Mouse (Mus musculus) thymus, postnatal 14 days (tissue): ENCODE measurements around the gene Vwa5b2.

ENCODE experiments used
- DNase-seq: peaks from one replicate; pipeline ENCODE4 v3.0.0; 2021

Gene Vwa5b2

GRCm38 (mm10) chr16:20611357-20612227, 22.3 kb downstream of the Vwa5b2 start, which contains the start of the genes Eef1akmt4, Gm49333 and Alg3:
Gene Eef1akmt4, plus strand, starts transcription at chr16:20611593.
Gene Gm49333, plus strand, starts transcription at chr16:20611610.
Gene Alg3, minus strand, starts transcription at chr16:20611735.
- peak; percentile 85 for DNase-seq

DNA sequence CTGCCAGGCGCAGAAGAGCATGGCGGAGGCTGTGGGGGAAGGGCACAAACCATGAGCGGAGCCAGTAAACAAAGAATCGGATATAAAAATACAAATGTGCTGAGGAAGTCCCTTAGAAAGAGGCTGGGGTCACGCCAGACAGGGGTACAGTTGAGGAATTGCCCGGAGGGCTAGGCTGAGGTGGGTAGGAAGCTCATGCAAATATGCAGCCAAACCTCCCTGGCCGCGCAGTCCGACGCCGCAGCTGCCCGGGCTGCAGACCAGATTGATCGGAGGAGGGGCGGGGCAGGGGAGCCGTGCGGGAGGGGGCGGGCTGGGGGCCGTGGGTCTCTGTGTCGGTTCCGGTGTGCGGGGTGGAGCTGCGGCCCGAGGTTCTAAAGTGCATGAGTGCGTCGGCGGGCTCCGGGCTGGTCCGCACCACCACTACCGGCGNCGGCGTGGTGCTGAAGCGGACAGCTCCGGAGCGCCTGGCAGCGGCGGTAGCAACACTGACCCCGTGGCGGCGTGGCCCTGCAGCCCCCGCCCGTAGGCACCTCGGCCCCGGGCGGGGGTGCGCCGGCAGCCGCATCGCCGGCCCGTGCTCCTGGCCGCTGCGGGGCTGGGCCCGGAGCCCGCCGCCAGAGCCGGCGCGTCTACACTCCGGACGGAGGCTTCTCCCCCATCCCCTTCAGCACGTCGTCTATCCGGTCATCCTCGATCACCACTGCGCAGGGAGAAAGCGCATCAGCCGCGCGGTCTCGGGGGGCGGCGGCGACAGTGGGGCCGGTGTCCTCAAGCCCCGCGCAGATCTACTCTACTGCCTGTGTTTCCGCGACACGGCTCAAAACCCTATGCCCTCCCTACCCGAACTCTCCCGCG, 30.5 kb downstream of the Vwa5b2 start:
- DNase-seq, result peak; percentile 11

DNA sequence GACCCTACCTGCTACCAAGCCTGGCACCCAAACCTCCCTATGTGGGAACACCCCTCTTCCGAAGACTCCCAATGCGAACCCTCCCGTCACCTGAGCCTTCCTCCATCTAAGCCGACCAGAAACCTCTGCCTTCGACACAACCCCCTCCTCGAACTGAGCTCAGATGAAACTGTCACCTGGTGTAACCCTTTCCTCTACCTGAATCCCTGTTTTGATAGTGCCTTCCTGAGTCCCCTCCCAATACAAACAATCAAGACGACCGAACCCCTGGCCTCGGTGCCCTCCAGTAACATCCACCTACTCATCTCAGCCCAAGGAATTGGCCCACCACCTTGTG, 31.1 kb downstream of the Vwa5b2 start:
- DNase-seq, result no peak

DNA sequence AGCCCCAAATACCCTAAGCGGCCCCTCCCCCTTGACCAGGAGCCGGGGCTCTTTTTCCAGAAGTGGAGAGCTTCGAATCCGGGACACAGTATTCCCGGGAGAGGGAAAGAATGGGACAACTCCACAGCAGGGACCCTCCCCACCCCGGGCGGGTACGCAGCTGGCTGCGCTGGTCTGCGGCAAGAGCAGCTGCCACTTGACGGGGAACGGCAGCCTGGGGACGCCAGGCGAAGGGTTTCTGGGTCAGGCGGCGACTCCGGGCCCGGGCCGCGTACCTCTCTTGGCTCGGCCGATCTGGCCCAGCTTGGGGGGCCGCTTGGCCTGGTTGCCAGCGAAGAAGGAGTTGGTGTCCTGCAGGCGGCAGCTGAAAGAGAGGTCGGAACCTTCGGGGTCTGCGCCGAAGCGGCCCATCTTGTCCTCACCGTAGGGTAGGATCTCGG, 31.5 kb downstream of the Vwa5b2 start:
- no peak for DNase-seq

GRCm38 (mm10) chr16:20621191-20621990, 32.1 kb downstream of the Vwa5b2 start, which contains the start of gene Camk2n2:
Gene Camk2n2, minus strand, starts transcription at chr16:20621287.
- DNase-seq, result peak; percentile 59

DNA sequence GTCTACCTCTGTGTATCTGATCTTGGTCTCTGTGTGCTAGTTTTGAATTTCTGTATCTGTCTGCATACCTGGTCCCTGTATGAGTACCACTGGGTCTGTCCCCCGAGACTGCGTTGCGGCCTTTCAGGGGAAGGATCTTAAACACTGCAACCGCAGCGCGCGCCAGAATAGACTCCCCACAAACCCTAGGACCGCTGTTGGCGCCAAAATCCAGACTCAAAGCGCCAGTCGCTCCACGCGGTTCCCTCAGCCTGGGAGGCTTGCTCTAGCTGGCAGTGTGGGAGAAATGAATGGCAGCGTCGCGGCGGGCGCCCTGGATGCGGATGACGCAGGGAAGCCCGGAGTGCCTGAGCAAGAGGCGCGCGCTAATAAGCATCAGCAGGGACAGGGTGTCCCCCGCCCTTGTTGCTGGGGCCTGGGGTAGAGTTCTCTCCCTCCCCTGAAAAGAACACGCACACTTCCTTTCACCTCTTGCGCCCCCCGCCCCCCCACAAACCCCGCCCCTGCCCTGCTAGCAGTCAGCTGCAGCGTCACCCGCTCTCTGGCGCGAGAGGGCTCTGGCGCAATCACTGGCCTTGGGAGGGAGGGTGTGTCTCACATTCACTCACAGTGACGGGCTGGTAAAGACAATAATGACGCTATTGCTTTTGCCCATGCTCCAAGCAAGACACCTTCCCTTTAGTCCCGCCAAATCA, 32.9 kb downstream of the Vwa5b2 start:
- DNase-seq, result peak; percentile 32

DNA sequence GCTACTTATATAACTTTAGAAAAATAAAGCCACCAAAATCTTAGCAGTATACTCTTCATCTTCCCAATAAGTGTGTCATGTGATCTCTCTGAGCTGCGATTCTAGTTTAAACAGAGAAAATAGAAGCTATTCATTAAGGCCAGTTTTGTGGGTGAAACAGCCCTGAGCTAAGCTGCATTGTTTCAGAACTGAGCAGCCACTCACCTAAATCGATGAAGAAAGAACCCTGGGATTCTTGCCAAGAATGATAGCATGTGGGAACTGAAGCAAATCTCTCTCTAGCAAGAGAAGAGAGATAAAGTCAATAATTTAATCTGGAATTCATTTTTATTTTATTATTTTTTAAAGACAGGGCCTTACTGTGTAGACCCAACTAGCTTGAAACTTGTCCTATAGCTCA, 33.9 kb downstream of the Vwa5b2 start:
- no peak for DNase-seq

GRCm38 (mm10) chr16:20628871-20629391, 39.7 kb downstream of the Vwa5b2 start:
- no peak for DNase-seq

DNA sequence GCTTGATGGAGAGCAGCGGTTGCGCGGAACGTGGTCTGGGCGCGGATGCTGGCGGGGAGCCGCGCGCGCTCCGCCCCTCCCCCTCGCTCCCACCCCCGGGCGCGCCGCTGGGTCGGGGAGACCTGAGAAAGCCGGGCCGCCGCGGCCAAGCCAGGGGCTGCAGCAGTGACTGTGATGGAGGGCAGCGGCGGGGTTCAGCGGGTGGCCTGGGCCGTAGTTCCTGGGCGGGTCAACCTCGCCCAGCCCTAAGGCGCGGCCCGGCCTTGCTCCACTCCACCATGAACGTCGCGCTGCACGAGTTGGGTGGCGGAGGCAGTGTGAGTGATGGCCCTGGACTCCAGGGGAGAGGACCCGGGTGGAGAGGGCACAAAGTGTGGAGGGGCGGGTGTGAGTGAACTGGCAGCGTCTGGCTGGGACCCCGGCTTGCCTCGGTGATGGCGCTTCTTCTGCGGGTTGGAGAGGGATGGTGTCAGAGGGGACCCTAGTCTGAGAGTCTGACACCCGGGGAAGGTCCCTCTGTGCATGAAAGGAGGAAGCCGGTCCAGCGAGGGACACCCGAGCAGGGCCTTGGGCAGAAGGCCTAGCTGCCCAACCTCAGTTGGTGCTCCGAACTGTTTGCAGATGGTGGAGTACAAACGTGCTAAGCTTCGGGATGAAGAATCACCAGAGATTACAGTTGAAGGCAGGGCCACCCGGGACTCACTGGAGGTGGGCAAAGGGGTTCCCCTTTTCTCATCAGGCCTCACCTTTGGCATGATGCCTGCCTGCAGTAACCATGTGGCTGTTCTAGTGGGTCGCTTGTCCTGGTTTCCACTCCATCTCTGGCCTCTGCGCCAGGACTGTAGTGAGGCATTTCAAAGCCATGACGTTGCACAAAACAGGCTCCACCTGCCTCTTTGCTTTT, 40.7 kb downstream of the Vwa5b2 start, which contains the start of gene Ece2:
Gene Ece2 (plus strand): TSS at position 98 of the 904 bp plus-strand sequence.
- peak; percentile 24 for DNase-seq

DNA sequence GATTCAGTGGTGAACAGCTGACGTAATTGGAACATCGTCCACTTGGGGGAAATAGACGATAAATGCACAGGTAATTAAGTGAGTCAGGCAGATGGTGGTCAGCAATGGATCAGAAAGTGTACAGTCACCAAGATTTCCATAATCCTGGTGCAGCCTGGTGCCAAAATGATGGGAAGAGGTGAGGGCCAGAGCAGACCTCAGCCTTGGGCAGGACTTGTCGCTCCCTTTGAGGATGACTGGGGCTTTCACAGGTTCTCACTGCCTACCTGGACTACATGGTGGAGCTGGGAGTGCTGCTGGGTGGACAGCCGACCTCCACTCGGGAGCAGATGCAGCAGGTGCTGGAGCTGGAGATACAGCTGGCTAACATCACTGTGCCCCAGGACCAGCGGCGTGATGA, 48.1 kb downstream of the Vwa5b2 start:
- no peak for DNase-seq

GRCm38 (mm10) chr16:20638367-20638766, 49.1 kb downstream of the Vwa5b2 start:
- DNase-seq, result no peak

DNA sequence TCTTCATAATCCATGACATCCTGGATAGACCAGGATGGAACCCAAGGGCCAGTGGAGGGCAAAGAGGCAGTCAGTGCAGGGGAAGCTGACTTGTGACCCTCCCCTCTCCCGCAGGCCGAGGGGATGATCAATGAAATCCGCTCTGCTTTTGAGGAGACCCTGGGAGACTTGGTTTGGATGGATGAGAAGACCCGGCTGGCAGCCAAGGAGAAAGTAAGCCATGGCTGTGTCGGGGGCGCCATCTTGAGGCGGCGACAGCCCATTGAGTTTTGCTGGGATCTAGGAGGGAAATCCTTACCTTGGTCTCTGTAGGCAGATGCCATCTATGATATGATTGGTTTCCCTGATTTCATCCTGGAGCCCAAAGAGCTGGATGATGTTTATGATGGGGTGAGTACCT, 52.9 kb downstream of the Vwa5b2 start:
- peak; percentile 72 for DNase-seq

DNA sequence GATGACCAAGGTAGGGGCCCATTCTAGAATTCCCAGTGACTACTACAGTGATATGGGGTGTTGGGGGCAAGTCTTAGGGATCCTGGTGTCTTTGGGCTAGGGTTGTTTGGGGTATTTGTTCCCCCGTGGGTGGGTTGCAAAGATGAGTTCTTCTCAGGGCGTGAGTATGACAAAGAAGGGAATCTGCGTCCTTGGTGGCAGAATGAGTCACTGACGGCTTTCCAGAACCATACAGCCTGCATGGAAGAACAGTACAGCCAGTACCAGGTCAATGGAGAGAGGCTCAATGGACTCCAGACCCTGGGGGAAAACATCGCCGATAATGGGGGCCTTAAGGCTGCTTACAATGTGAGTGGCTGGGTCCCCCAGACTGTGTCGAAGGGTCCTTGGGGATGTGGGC, 54.6 kb downstream of the Vwa5b2 start:
- no peak for DNase-seq

DNA sequence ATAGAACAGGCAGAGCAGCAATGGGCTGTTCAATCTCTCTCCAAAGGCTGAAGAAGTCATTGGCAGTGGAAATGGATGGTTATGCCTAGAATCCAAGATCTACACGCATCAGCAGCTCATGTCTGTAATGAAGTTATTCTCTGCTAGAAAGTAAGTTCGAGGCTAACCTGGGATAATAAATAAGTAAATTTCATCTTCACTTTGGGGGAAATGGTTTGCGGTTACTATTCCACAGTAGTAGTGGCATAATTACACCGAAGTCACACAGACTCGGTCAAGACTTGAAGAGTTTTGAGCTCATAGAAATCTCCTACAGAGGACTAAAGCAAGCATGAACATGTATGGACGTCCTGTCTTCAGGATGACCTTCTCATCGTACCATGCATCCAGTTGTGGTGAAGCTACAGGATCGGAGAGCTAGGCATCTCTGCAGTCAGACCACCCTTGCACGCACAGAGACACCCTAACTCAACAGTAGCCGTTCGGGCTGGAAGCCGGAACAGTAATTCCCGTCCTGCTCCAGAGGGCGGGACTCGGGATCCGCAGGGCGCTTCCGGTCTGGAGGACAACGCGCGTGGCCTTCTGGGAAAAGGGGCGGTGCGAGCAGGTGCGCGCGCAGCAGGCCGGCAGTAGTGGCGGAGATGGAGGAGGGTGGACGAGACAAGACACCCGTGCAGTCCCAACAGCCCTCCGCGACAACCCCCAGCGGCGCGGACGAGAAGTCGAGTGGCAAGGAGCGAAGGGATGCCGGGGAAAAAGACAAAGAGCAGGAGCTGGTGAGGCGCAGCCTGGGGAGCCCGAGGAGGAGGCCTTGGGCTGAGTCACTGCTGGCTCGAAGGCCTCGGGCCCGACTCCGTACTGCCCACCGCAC, 62.0 kb downstream of the Vwa5b2 start, which contains the start of gene Psmd2:
Gene Psmd2 (plus strand): TSS at position 577 of the 871 bp plus-strand sequence.
- peak; percentile 96 for DNase-seq

GRCm38 (mm10) chr16:20651947-20652310, 62.7 kb downstream of the Vwa5b2 start:
- no peak for DNase-seq

DNA sequence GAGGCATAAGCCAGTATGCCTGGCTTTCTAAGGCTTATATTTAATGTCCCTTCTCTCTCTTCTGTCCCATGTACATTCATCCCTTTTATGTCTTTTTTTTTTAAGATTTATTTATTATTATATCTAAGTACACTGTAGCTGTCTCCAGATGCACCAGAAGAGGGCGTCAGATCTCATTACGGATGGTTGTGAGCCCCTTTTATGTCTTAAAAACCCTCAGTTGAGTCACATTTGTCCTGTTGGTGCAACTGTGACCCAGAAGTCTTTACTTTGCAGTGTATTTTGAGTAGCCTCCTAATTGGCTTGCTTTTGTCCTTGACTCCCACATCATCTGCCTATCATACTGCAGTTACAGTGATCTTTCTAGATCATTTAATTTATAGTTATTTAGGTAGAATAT, 64.0 kb downstream of the Vwa5b2 start:
- DNase-seq, result no peak
